Mouse (Mus musculus) ovary, adult 10 weeks (tissue): ENCODE data around the gene S100b. TPM values are rescaled to one million over a fixed set of nuclear protein-coding genes. Genes with fewer than 3 reads are reported as not detected.

Experiments used
- polyA plus RNA-seq: library from polyadenylated mRNA; stranded (reverse); fragments of 350-450 nt; fragmentation: Illumina TruSeq; extraction: RNeasy Lipid Tissue Mini Kit (QIAGEN cat#74804); gene quantifications from one replicate; pipeline ENCODE4 v1.2.3, GENCODE M21; 2014

The S100b gene
- polyA plus RNA-seq = 2.5 TPM

GRCm38 (mm10) chr10:76253536-76253935 is at the start of gene S100b:
TSS of gene S100b (plus strand) at chr10:76253853.

GRCm38 (mm10) chr10:76237341-76238225 is 16.1 kb upstream of the S100b start, which contains the start of gene Prmt2:
TSS of gene Prmt2 (minus strand) at chr10:76237865.

Other genes starting within 250 kb of the S100b start
- gene Zfp280b, start 221.2 kb upstream of the S100b start, polyA plus RNA-seq = 39.1 TPM
- gene Slc5a4b, start 142.9 kb upstream of the S100b start, polyA plus RNA-seq = 1.8 TPM
- not detected for gene Slc5a4a, start 106.4 kb upstream of the S100b start, polyA plus RNA-seq
- gene Prmt2, start 16.0 kb upstream of the S100b start, polyA plus RNA-seq = 4.5 TPM
- gene Dip2a, start 91.4 kb downstream of the S100b start, polyA plus RNA-seq = 17.9 TPM
- gene AC141477.1, start 186.6 kb downstream of the S100b start, polyA plus RNA-seq = not detected
- gene Pcnt, start 188.9 kb downstream of the S100b start, polyA plus RNA-seq = 13.0 TPM
- 0.43 TPM for gene 2610028H24Rik, start 195.2 kb downstream of the S100b start, polyA plus RNA-seq
- 13.4 TPM for gene Mcm3ap, start 215.1 kb downstream of the S100b start, polyA plus RNA-seq
- gene Ybey, start 215.3 kb downstream of the S100b start, polyA plus RNA-seq = 2.3 TPM